Mouse (Mus musculus): ENCODE results near the gene Cpped1.

Cpped1 gene

GRCm38 (mm10) chr16:11756598-11757245 lies 152.5 kb downstream of the Cpped1 start:
- DNase-seq: no peak

- no peak for DNase-seq
Observed at GRCm38 (mm10) chr16:11755281-11756066, 153.8 kb downstream of the Cpped1 start.

GRCm38 (mm10) chr16:11754136-11754535 lies 155.1 kb downstream of the Cpped1 start:
- DNase-seq: no peak
